Mouse (Mus musculus) intestine, embryonic 16.5 days (tissue): ENCODE measurements around the gene Rasl11a. TPM values are rescaled to one million over a fixed set of nuclear protein-coding genes. Genes with fewer than 3 reads are reported as not detected.
"Not testable (repeated sequence)": the region's sequence is repeated elsewhere in the genome, so short reads cannot be mapped to it uniquely, and the experiment has no call there.

Experiments used
- ATAC-seq: fragments of 200-750 bp; cut with Nextera tagmentation; 2 replicates; pipeline ENCODE4 v1.8.0; 2017; ENCODE audit warnings: moderate TSS enrichment, moderate library complexity
- H3K27ac ChIP-seq: fragments of 300-500 bp; sonication (generic); 2 replicates; pipeline ENCODE4 v1.5.1; 2014; ENCODE audit warnings: mild to moderate bottlenecking, low read length
- H3K27me3 ChIP-seq: fragments of 300-500 bp; sonication (generic); replicated peaks from 2 replicates; pipeline ENCODE4 v1.6.1; 2014; ENCODE audit warnings: low read length, control low read depth, mixed read lengths; ENCODE audit not compliant: control insufficient read depth, insufficient read depth
- H3K36me3 ChIP-seq: fragments of 300-500 bp; sonication (generic); 2 replicates; pipeline ENCODE4 v1.6.1; 2014; ENCODE audit warnings: low read length, control low read depth; ENCODE audit not compliant: control insufficient read depth, insufficient read depth
- H3K4me1 ChIP-seq: fragments of 300-500 bp; sonication (generic); 2 replicates; pipeline ENCODE4 v1.6.1; 2014; ENCODE audit warnings: low read length, control low read depth, mixed read lengths; ENCODE audit not compliant: control insufficient read depth, insufficient read depth
- H3K4me2 ChIP-seq: fragments of 300-500 bp; sonication (generic); 2 replicates; pipeline ENCODE4 v1.6.1; 2014; ENCODE audit warnings: low read depth, low read length, control low read depth
- H3K4me3 ChIP-seq: fragments of 300-500 bp; sonication (generic); 2 replicates; pipeline ENCODE4 v1.5.1; 2014; ENCODE audit warnings: mild to moderate bottlenecking, low read length
- H3K9ac ChIP-seq: fragments of 300-500 bp; sonication (generic); 2 replicates; pipeline ENCODE4 v1.6.1; 2014; ENCODE audit warnings: low read depth, low read length
- H3K9me3 ChIP-seq: fragments of 300-500 bp; sonication (generic); 2 replicates; pipeline ENCODE4 v1.6.1; 2016; ENCODE audit warnings: low read length, control low read depth; ENCODE audit not compliant: control insufficient read depth
- WGBS: fragments of 180-500 bp; shearing (Covaris S2); extraction: QIAGEN DNeasy Blood & Tissue Kit; methylation state at CpG from one replicate; pipeline ENCODE4 v1.1.7; 2014; 5-methylcytosine and 5-hydroxymethylcytosine counted together
- polyA plus RNA-seq: library from polyadenylated mRNA; unstranded; fragments of >200 nt; fragmentation: Nextera tagmentation; extraction: Ambion mirVana; gene quantifications from 2 replicates; pipeline ENCODE4 v1.2.1, GENCODE M21; 2015

Gene Rasl11a
- polyA plus RNA-seq, 1 experiment from 2014 or later = 28.3 TPM

- ATAC-seq, H3K9me3 ChIP-seq, H3K4me1 ChIP-seq, H3K4me3 ChIP-seq, H3K36me3 ChIP-seq, H3K27ac ChIP-seq, H3K4me2 ChIP-seq, H3K9ac ChIP-seq, H3K27me3 ChIP-seq: not testable (repeated sequence)
- WGBS = 93% methylated on average over 14 of the region's 16 CpGs
Measured at GRCm38 (mm10) chr5:146895667-146896066, 50.8 kb downstream of the Rasl11a start.

- Histone ChIP-seq H3K9ac (no peak overlapping the region), H3K4me2 (no peak overlapping the region), H3K27me3 (no peaks in the 10 kb centered on the region), H3K27ac (no peak overlapping the region), H3K36me3 (no peaks in the 10 kb centered on the region), H3K4me3 (no peak overlapping the region), H3K9me3 (no peaks in the 10 kb centered on the region), H3K4me1 (no peaks in the 10 kb centered on the region)
- WGBS = 78% methylated on average over 13 of the region's 13 CpGs
- ATAC-seq = no peak
Measured at GRCm38 (mm10) chr5:146896973-146897372, 52.1 kb downstream of the Rasl11a start.

Other genes with a start within 250 kb of the Rasl11a start
- gene Usp12, start 50.1 kb upstream of the Rasl11a start, polyA plus RNA-seq = 26.7 and 33.7 TPM in 2 replicates
- gene Rpl21, start 12.2 kb upstream of the Rasl11a start, polyA plus RNA-seq = 455 and 503 TPM in 2 replicates
- gene Gtf3a, start 103.6 kb downstream of the Rasl11a start, polyA plus RNA-seq = 127 and 136 TPM in 2 replicates
- gene Mtif3, start 118.7 kb downstream of the Rasl11a start, polyA plus RNA-seq = 28.8 and 31.1 TPM in 2 replicates
- gene Lnx2, start 231.5 kb downstream of the Rasl11a start, polyA plus RNA-seq = 15.2 and 16.6 TPM in 2 replicates
- gene Polr1d, start 232.0 kb downstream of the Rasl11a start, polyA plus RNA-seq = 136 and 151 TPM in 2 replicates